Mouse (Mus musculus) liver, adult 2 months (tissue): ENCODE measurements around the gene Fyb.

Source experiments
- CTCF ChIP-seq: fragments of 200-500 bp; IDR thresholded peaks from 2 replicates; pipeline ENCODE4 v1.5.1; 2011; ENCODE audit warnings: low read depth, low read length, control low read depth
- POLR2A ChIP-seq: fragments of 200-500 bp; IDR thresholded peaks from 2 replicates; pipeline ENCODE4 v1.6.1; 2011; ENCODE audit warnings: low read length, control low read depth; ENCODE audit not compliant: insufficient read depth; ENCODE audit errors: extremely low read depth

GRCm38 (mm10) chr15:6624365-6625182 lies 101.9 kb downstream of the Fyb start:
- TF ChIP-seq CTCF (no peak), POLR2A (no peak)
